Mouse (Mus musculus) thymus, adult 18-20 months (tissue): ENCODE data around the gene Atp7a.
A peak's percentile ranks its signal among the peaks of the same experiment; 100 is the strongest.

Experiments
- DNase-seq, 2 experiments: peaks; one replicate each; pipeline ENCODE4 v3.0.0; 2022; ENCODE audit warnings: mixed read lengths in 2 of 2

Gene Atp7a

GRCm38 (mm10) chrX:106082518-106082917 is 55.4 kb downstream of the Atp7a start:
- no peak for DNase-seq

GRCm38 (mm10) chrX:106085132-106085531 is 58.1 kb downstream of the Atp7a start:
- DNase-seq = no peak

- no peak for DNase-seq
These were observed 58.5 kb downstream of the Atp7a start for GRCm38 (mm10) chrX:106085564-106085963.

GRCm38 (mm10) chrX:106092939-106093338 is 65.9 kb downstream of the Atp7a start:
- no peak for DNase-seq

GRCm38 (mm10) chrX:106105464-106105863 is 78.4 kb downstream of the Atp7a start:
- no peak for DNase-seq

- DNase-seq = no peak
These were observed 86.8 kb downstream of the Atp7a start for GRCm38 (mm10) chrX:106113881-106114280.

- no peak for DNase-seq
These were observed 87.6 kb downstream of the Atp7a start for GRCm38 (mm10) chrX:106114674-106115073.

GRCm38 (mm10) chrX:106122823-106123222 is 95.7 kb downstream of the Atp7a start:
- DNase-seq = no peak

- no peak for DNase-seq
These were observed 101.2 kb downstream of the Atp7a start for GRCm38 (mm10) chrX:106128283-106128682.

GRCm38 (mm10) chrX:106129877-106130276 is 102.8 kb downstream of the Atp7a start:
- DNase-seq = no peak

GRCm38 (mm10) chrX:106134916-106135315 is 107.8 kb downstream of the Atp7a start:
- no peak for DNase-seq

GRCm38 (mm10) chrX:106135484-106135883 is 108.4 kb downstream of the Atp7a start:
- no peak for DNase-seq

GRCm38 (mm10) chrX:106135916-106136575 is 109.0 kb downstream of the Atp7a start:
- DNase-seq = no peak

GRCm38 (mm10) chrX:106139309-106140070 is 112.4 kb downstream of the Atp7a start:
- no peak for DNase-seq

- DNase-seq = no peak
These were observed 115.9 kb downstream of the Atp7a start, which contains the start of gene Tlr13 for GRCm38 (mm10) chrX:106142936-106143335. TSS of gene Tlr13 (plus strand) at chrX:106143204.

GRCm38 (mm10) chrX:106148185-106148584 is 121.1 kb downstream of the Atp7a start:
- no peak for DNase-seq

GRCm38 (mm10) chrX:106149460-106149859 is 122.4 kb downstream of the Atp7a start:
- no peak for DNase-seq

- DNase-seq = no peak
These were observed 127.1 kb downstream of the Atp7a start for GRCm38 (mm10) chrX:106154180-106154586.

GRCm38 (mm10) chrX:106155892-106156291 is 128.8 kb downstream of the Atp7a start:
- DNase-seq = no peak

GRCm38 (mm10) chrX:106163995-106164394 is 136.9 kb downstream of the Atp7a start:
- no peak for DNase-seq

GRCm38 (mm10) chrX:106164555-106164954 is 137.5 kb downstream of the Atp7a start:
- no peak for DNase-seq

- DNase-seq = no peak
These were observed 138.0 kb downstream of the Atp7a start for GRCm38 (mm10) chrX:106165089-106165488.

- DNase-seq = peak; percentile 47 to 49
These were observed 144.2 kb downstream of the Atp7a start for GRCm38 (mm10) chrX:106171106-106171852.

GRCm38 (mm10) chrX:106171853-106172154 is 144.7 kb downstream of the Atp7a start:
- DNase-seq = peak; percentile 16 to 34
